Mouse (Mus musculus) stomach, embryonic 14.5 days (tissue): ENCODE results near the gene Zfp879. TPM values are rescaled to one million over a fixed set of nuclear protein-coding genes. Genes with fewer than 3 reads are reported as not detected.

ENCODE experiments used
- ATAC-seq: fragments of 200-750 bp; cut with Nextera tagmentation; 2 replicates; pipeline ENCODE4 v1.8.0; 2017; ENCODE audit warnings: low read depth, moderate TSS enrichment; ENCODE audit not compliant: insufficient number of reproducible peaks, insufficient read depth, low FRiP score
- H3K27ac ChIP-seq: fragments of 300-500 bp; sonication (generic); 2 replicates; pipeline ENCODE4 v1.5.1; 2014; ENCODE audit warnings: mild to moderate bottlenecking, low read length, moderate library complexity, mixed read lengths
- H3K27me3 ChIP-seq: fragments of 300-500 bp; sonication (generic); 2 replicates; pipeline ENCODE4 v1.6.1; 2014; ENCODE audit warnings: low read length, control low read depth, mixed read lengths; ENCODE audit not compliant: control insufficient read depth, insufficient read depth
- H3K36me3 ChIP-seq: fragments of 300-500 bp; sonication (generic); 2 replicates; pipeline ENCODE4 v1.6.1; 2014; ENCODE audit warnings: mild to moderate bottlenecking, control low read depth, low read length, moderate library complexity, mixed read lengths; ENCODE audit not compliant: control insufficient read depth, insufficient read depth
- H3K4me1 ChIP-seq: fragments of 300-500 bp; sonication (generic); 2 replicates; pipeline ENCODE4 v1.6.1; 2014; ENCODE audit warnings: low read length, control low read depth, mixed read lengths; ENCODE audit not compliant: control insufficient read depth, insufficient read depth
- H3K4me2 ChIP-seq: fragments of 300-500 bp; sonication (generic); replicated peaks from 2 replicates; pipeline ENCODE4 v1.6.1; 2014; ENCODE audit warnings: low read depth, low read length, control low read depth
- H3K4me3 ChIP-seq: fragments of 300-500 bp; sonication (generic); 2 replicates; pipeline ENCODE4 v1.5.1; 2014; ENCODE audit warnings: low read depth, low read length, control low read depth
- H3K9ac ChIP-seq: fragments of 300-500 bp; sonication (generic); replicated peaks from 2 replicates; pipeline ENCODE4 v1.6.1; 2014; ENCODE audit warnings: low read depth, mild to moderate bottlenecking, control low read depth, low read length, moderate library complexity, mixed read lengths
- H3K9me3 ChIP-seq: fragments of 300-500 bp; sonication (generic); 2 replicates; pipeline ENCODE4 v1.6.1; 2016; ENCODE audit warnings: low read depth, low read length, control low read depth; ENCODE audit not compliant: control insufficient read depth
- WGBS: fragments of 180-500 bp; shearing (Covaris S2); extraction: QIAGEN DNeasy Blood & Tissue Kit; methylation state at CpG from one replicate; pipeline ENCODE4 v1.1.7; 2014; 5-methylcytosine and 5-hydroxymethylcytosine counted together
- polyA plus RNA-seq: library from polyadenylated mRNA; unstranded; fragments of >200 nt; fragmentation: Nextera tagmentation; extraction: Ambion mirVana; gene quantifications from 2 replicates; pipeline ENCODE4 v1.2.1, GENCODE M21; 2014

The Zfp879 gene
- polyA plus RNA-seq, 1 experiment from 2014 or later: 0.65 TPM

- WGBS: 95% methylated on average over 4 of the region's 4 CpGs
- Histone ChIP-seq H3K4me3 (no peak overlapping the region), H3K27me3 (no peaks in the 10 kb centered on the region), H3K9ac (no peak overlapping the region), H3K36me3 (peaks cover 63% of the 10 kb centered on the region), H3K27ac (no peak overlapping the region), H3K4me1 (no peaks in the 10 kb centered on the region), H3K9me3 (peaks cover 27% of the 10 kb centered on the region), H3K4me2 (no peak overlapping the region)
- no peak for ATAC-seq
Observed at GRCm38 (mm10) chr11:50814233-50814632, 27.1 kb downstream of the Zfp879 start.

- Histone ChIP-seq H3K27ac (no peak overlapping the region), H3K36me3 (no peaks in the 10 kb centered on the region), H3K4me1 (no peaks in the 10 kb centered on the region), H3K27me3 (no peaks in the 10 kb centered on the region), H3K4me3 (no peak overlapping the region), H3K4me2 (no peak overlapping the region), H3K9me3 (no peaks in the 10 kb centered on the region), H3K9ac (no peak overlapping the region)
- no peak for ATAC-seq
Observed at GRCm38 (mm10) chr11:50798836-50799235, 42.5 kb downstream of the Zfp879 start.

GRCm38 (mm10) chr11:50797674-50798073 is 43.7 kb downstream of the Zfp879 start:
- H3K36me3 ChIP-seq: no peaks in the 10 kb centered on the region
- no peak overlapping the region for H3K9ac ChIP-seq
- 66% methylated on average over 11 of the region's 11 CpGs for WGBS
- no peak for ATAC-seq
- H3K27ac ChIP-seq: no peak overlapping the region
- no peaks in the 10 kb centered on the region for H3K9me3 ChIP-seq
- no peaks in the 10 kb centered on the region for H3K27me3 ChIP-seq
- H3K4me1 ChIP-seq: no peaks in the 10 kb centered on the region
- H3K4me2 ChIP-seq: no peak overlapping the region
- no peak overlapping the region for H3K4me3 ChIP-seq

Other genes starting within 250 kb of the Zfp879 start
- gene Adamts2, start 239.5 kb downstream of the Zfp879 start, polyA plus RNA-seq: 11.7 and 13.0 TPM in 2 replicates
- gene Zfp354c, start 13.8 kb downstream of the Zfp879 start, polyA plus RNA-seq: 38.0 and 40.9 TPM in 2 replicates
- not detected in 2 replicates for gene Grm6, start 9.1 kb upstream of the Zfp879 start, polyA plus RNA-seq
- gene Zfp454, start 46.1 kb upstream of the Zfp879 start, polyA plus RNA-seq: 8.4 and 9.9 TPM in 2 replicates
- gene Zfp2, start 74.6 kb upstream of the Zfp879 start, polyA plus RNA-seq: 12.1 and 18.7 TPM in 2 replicates
- gene Zfp354b, start 90.1 kb upstream of the Zfp879 start, polyA plus RNA-seq: 2.3 and 2.9 TPM in 2 replicates
- not detected in 2 replicates for gene 4933414I15Rik, start 102.2 kb upstream of the Zfp879 start, polyA plus RNA-seq
- not detected in 2 replicates for gene Prop1, start 112.2 kb upstream of the Zfp879 start, polyA plus RNA-seq
- gene Olfr1378, start 125.0 kb upstream of the Zfp879 start, polyA plus RNA-seq: not detected in 2 replicates
- not detected in 2 replicates for gene Olfr1377, start 140.4 kb upstream of the Zfp879 start, polyA plus RNA-seq
- not detected in 2 replicates for gene Olfr51, start 162.0 kb upstream of the Zfp879 start, polyA plus RNA-seq
- gene Olfr54, start 172.7 kb upstream of the Zfp879 start, polyA plus RNA-seq: not detected in 2 replicates
- gene Olfr1375, start 206.6 kb upstream of the Zfp879 start, polyA plus RNA-seq: not detected in 2 replicates
- 8.9 and 9.0 TPM in 2 replicates for gene Zfp354a, start 217.7 kb upstream of the Zfp879 start, polyA plus RNA-seq